Mouse (Mus musculus): ENCODE measurements at regions not wholly inside any gene's neighbourhood (a gene's known extent, or its start where the extent isn't known, plus 50 kb on each side); places are given as distances from the start of the nearest gene placed in this dataset.

GRCm38 (mm10) chr4:32165918-32166528 lies 72.6 kb upstream of the Bach2 start:
- Histone ChIP-seq H3K4me1 (ENCODE audit: control insufficient read depth, insufficient read depth, low read length) (no peaks in the 10 kb centered on the region), H3K9ac (replicated peaks; ENCODE audit: low read length) (no peak overlapping the region), H3K9me3 (replicated peaks; ENCODE audit: control insufficient read depth, low read length) (no peaks in the 10 kb centered on the region), H3K27ac (replicated peaks; ENCODE audit: low read depth, low read length) (no peak overlapping the region), H3K4me2 (ENCODE audit: low read depth, low read length) (no peak overlapping the region), H3K4me3 (ENCODE audit: low read depth, low read length) (no peak overlapping the region), H3K27me3 (ENCODE audit: control insufficient read depth, insufficient read depth, low read length) (no peaks in the 10 kb centered on the region), H3K36me3 (replicated peaks; ENCODE audit: control insufficient read depth, insufficient read depth, low read depth, low read length) (no peaks in the 10 kb centered on the region)
- DNase-seq (ENCODE audit: low spot score) = no peak
- WGBS = 54% methylated on average over 12 of the region's 12 CpGs
- no peak for ATAC-seq (replicated peaks; ENCODE audit: insufficient number of reproducible peaks, low FRiP score, low TSS enrichment, low read depth)

- no peaks in the 10 kb centered on the region for H3K36me3 ChIP-seq (replicated peaks; ENCODE audit: control insufficient read depth, insufficient read depth, low read depth, low read length)
- 78% methylated on average over 11 of the region's 11 CpGs for WGBS
- no peaks in the 10 kb centered on the region for H3K4me1 ChIP-seq (ENCODE audit: control insufficient read depth, insufficient read depth, low read length)
- H3K27me3 ChIP-seq (ENCODE audit: control insufficient read depth, insufficient read depth, low read length) = no peaks in the 10 kb centered on the region
- H3K9me3 ChIP-seq (replicated peaks; ENCODE audit: control insufficient read depth, low read length) = peaks cover under 1% of the 10 kb centered on the region; the same call in 1 of the 2 replicates
- H3K9ac ChIP-seq (replicated peaks; ENCODE audit: low read length) = no peak overlapping the region
- no peak for DNase-seq (ENCODE audit: low spot score)
- no peak overlapping the region for H3K4me2 ChIP-seq (ENCODE audit: low read depth, low read length)
- no peak overlapping the region for H3K27ac ChIP-seq (replicated peaks; ENCODE audit: low read depth, low read length)
- no peak for ATAC-seq (replicated peaks; ENCODE audit: insufficient number of reproducible peaks, low FRiP score, low TSS enrichment, low read depth)
- H3K4me3 ChIP-seq (ENCODE audit: low read depth, low read length) = no peak overlapping the region
Observed at GRCm38 (mm10) chr4:32167151-32167550, 71.5 kb upstream of the Bach2 start.

GRCm38 (mm10) chr4:32170106-32170459 lies 68.5 kb upstream of the Bach2 start:
- no peak overlapping the region for H3K9ac ChIP-seq (replicated peaks; ENCODE audit: low read length)
- H3K4me3 ChIP-seq (ENCODE audit: low read depth, low read length) = no peak overlapping the region
- H3K4me2 ChIP-seq (ENCODE audit: low read depth, low read length) = no peak overlapping the region
- ATAC-seq (replicated peaks; ENCODE audit: insufficient number of reproducible peaks, low FRiP score, low TSS enrichment, low read depth) (no peak), DNase-seq (ENCODE audit: low spot score) (no peak)
- H3K27me3 ChIP-seq (ENCODE audit: control insufficient read depth, insufficient read depth, low read length) = no peaks in the 10 kb centered on the region
- peaks cover 2% of the 10 kb centered on the region; the same call in 1 of the 2 replicates for H3K9me3 ChIP-seq (replicated peaks; ENCODE audit: control insufficient read depth, low read length)
- H3K4me1 ChIP-seq (ENCODE audit: control insufficient read depth, insufficient read depth, low read length) = 0 out of 2 replicates have a peak, but pooled peaks cover 4% of the 10 kb centered on the region
- H3K36me3 ChIP-seq (replicated peaks; ENCODE audit: control insufficient read depth, insufficient read depth, low read depth, low read length) = no peaks in the 10 kb centered on the region
- no peak overlapping the region for H3K27ac ChIP-seq (replicated peaks; ENCODE audit: low read depth, low read length)
- 57% methylated on average over 4 of the region's 4 CpGs for WGBS

- 61% methylated on average over 15 of the region's 15 CpGs for WGBS
- Histone ChIP-seq H3K4me1 (ENCODE audit: control insufficient read depth, insufficient read depth, low read length) (0 out of 2 replicates have a peak, but pooled peaks cover 4% of the 10 kb centered on the region), H3K9ac (replicated peaks; ENCODE audit: low read length) (no peak overlapping the region), H3K4me2 (ENCODE audit: low read depth, low read length) (no peak overlapping the region), H3K27ac (replicated peaks; ENCODE audit: low read depth, low read length) (no peak overlapping the region), H3K27me3 (ENCODE audit: control insufficient read depth, insufficient read depth, low read length) (no peaks in the 10 kb centered on the region), H3K36me3 (replicated peaks; ENCODE audit: control insufficient read depth, insufficient read depth, low read depth, low read length) (no peaks in the 10 kb centered on the region), H3K4me3 (ENCODE audit: low read depth, low read length) (no peak overlapping the region), H3K9me3 (replicated peaks; ENCODE audit: control insufficient read depth, low read length) (peaks cover 2% of the 10 kb centered on the region; the same call in 1 of the 2 replicates)
- DNase-seq (ENCODE audit: low spot score) (no peak), ATAC-seq (replicated peaks; ENCODE audit: insufficient number of reproducible peaks, low FRiP score, low TSS enrichment, low read depth) (no peak)
Observed at GRCm38 (mm10) chr4:32170460-32171192, 68.0 kb upstream of the Bach2 start.

- H3K9me3 ChIP-seq (replicated peaks; ENCODE audit: control insufficient read depth, low read length) = peaks cover 2% of the 10 kb centered on the region; the same call in 1 of the 2 replicates
- no peak overlapping the region for H3K9ac ChIP-seq (replicated peaks; ENCODE audit: low read length)
- no peak for DNase-seq (ENCODE audit: low spot score)
- whole genome bisulfite sequencing = 96% methylated on average over 6 of the region's 6 CpGs
- no peak overlapping the region for H3K4me2 ChIP-seq (ENCODE audit: low read depth, low read length)
- H3K4me1 ChIP-seq (ENCODE audit: control insufficient read depth, insufficient read depth, low read length) = 0 out of 2 replicates have a peak, but pooled peaks cover 4% of the 10 kb centered on the region
- H3K4me3 ChIP-seq (ENCODE audit: low read depth, low read length) = no peak overlapping the region
- ATAC-seq (replicated peaks; ENCODE audit: insufficient number of reproducible peaks, low FRiP score, low TSS enrichment, low read depth) = no peak
- H3K36me3 ChIP-seq (replicated peaks; ENCODE audit: control insufficient read depth, insufficient read depth, low read depth, low read length) = no peaks in the 10 kb centered on the region
- H3K27me3 ChIP-seq (ENCODE audit: control insufficient read depth, insufficient read depth, low read length) = no peaks in the 10 kb centered on the region
- no peak overlapping the region for H3K27ac ChIP-seq (replicated peaks; ENCODE audit: low read depth, low read length)
Observed at GRCm38 (mm10) chr4:32171291-32171690, 67.3 kb upstream of the Bach2 start.

- no peak overlapping the region for H3K9ac ChIP-seq (replicated peaks; ENCODE audit: low read length)
- H3K27me3 ChIP-seq (ENCODE audit: control insufficient read depth, insufficient read depth, low read length) = no peaks in the 10 kb centered on the region
- peaks cover 4% of the 10 kb centered on the region; the same call in 1 of the 2 replicates for H3K4me1 ChIP-seq (ENCODE audit: control insufficient read depth, insufficient read depth, low read length)
- no peaks in the 10 kb centered on the region for H3K36me3 ChIP-seq (replicated peaks; ENCODE audit: control insufficient read depth, insufficient read depth, low read depth, low read length)
- WGBS = 90% methylated on average over 4 of the region's 4 CpGs
- no peak overlapping the region for H3K27ac ChIP-seq (replicated peaks; ENCODE audit: low read depth, low read length)
- H3K9me3 ChIP-seq (replicated peaks; ENCODE audit: control insufficient read depth, low read length) = peaks cover 2% of the 10 kb centered on the region; the same call in 1 of the 2 replicates
- H3K4me3 ChIP-seq (ENCODE audit: low read depth, low read length) = no peak overlapping the region
- ATAC-seq (replicated peaks; ENCODE audit: insufficient number of reproducible peaks, low FRiP score, low TSS enrichment, low read depth) (no peak), DNase-seq (ENCODE audit: low spot score) (no peak)
- no peak overlapping the region for H3K4me2 ChIP-seq (ENCODE audit: low read depth, low read length)
Observed at GRCm38 (mm10) chr4:32172992-32173391, 65.6 kb upstream of the Bach2 start.

GRCm38 (mm10) chr4:32174771-32175170 lies 63.8 kb upstream of the Bach2 start:
- H3K27me3 ChIP-seq (ENCODE audit: control insufficient read depth, insufficient read depth, low read length) = no peaks in the 10 kb centered on the region
- ATAC-seq (replicated peaks; ENCODE audit: insufficient number of reproducible peaks, low FRiP score, low TSS enrichment, low read depth) = no peak
- peaks cover 2% of the 10 kb centered on the region; the same call in 1 of the 2 replicates for H3K9me3 ChIP-seq (replicated peaks; ENCODE audit: control insufficient read depth, low read length)
- H3K27ac ChIP-seq (replicated peaks; ENCODE audit: low read depth, low read length) = no peak overlapping the region
- no peaks in the 10 kb centered on the region for H3K36me3 ChIP-seq (replicated peaks; ENCODE audit: control insufficient read depth, insufficient read depth, low read depth, low read length)
- no peak overlapping the region for H3K4me2 ChIP-seq (ENCODE audit: low read depth, low read length)
- H3K9ac ChIP-seq (replicated peaks; ENCODE audit: low read length) = no peak overlapping the region
- peak; percentile 32 for DNase-seq (ENCODE audit: low spot score)
- H3K4me3 ChIP-seq (ENCODE audit: low read depth, low read length) = no peak overlapping the region
- WGBS = 39% methylated on average over 7 of the region's 7 CpGs
- peaks cover 4% of the 10 kb centered on the region; the same call in 1 of the 2 replicates for H3K4me1 ChIP-seq (ENCODE audit: control insufficient read depth, insufficient read depth, low read length)

DNA sequence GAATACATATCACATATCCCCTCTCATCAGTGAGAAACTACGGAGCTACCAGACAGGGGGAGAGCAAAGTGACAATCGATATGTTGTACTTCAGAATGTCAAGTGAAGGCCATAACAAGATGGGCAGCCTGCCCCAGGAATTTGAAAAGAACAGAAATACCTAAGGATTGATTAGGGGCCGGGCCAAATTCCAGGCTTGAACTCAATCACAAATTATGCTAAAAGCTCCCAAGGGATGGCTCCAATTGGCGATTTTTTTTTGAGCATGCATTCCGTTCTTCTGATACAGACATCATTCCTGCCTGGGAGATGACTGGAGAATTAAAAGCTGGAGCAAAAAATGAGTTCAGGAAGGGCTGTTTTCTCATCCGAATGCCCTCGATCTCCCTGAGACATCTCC lies 63.4 kb upstream of the Bach2 start:
- no peak overlapping the region for H3K27ac ChIP-seq (replicated peaks; ENCODE audit: low read depth, low read length)
- no peak overlapping the region for H3K4me2 ChIP-seq (ENCODE audit: low read depth, low read length)
- no peak overlapping the region for H3K4me3 ChIP-seq (ENCODE audit: low read depth, low read length)
- H3K27me3 ChIP-seq (ENCODE audit: control insufficient read depth, insufficient read depth, low read length) = no peaks in the 10 kb centered on the region
- WGBS = 43% methylated on average over 7 of the region's 7 CpGs
- H3K9me3 ChIP-seq (replicated peaks; ENCODE audit: control insufficient read depth, low read length) = peaks cover 2% of the 10 kb centered on the region; the same call in 1 of the 2 replicates
- H3K36me3 ChIP-seq (replicated peaks; ENCODE audit: control insufficient read depth, insufficient read depth, low read depth, low read length) = no peaks in the 10 kb centered on the region
- ATAC-seq (replicated peaks; ENCODE audit: insufficient number of reproducible peaks, low FRiP score, low TSS enrichment, low read depth) (no peak), DNase-seq (ENCODE audit: low spot score) (peak; percentile 61)
- H3K9ac ChIP-seq (replicated peaks; ENCODE audit: low read length) = no peak overlapping the region
- H3K4me1 ChIP-seq (ENCODE audit: control insufficient read depth, insufficient read depth, low read length) = peaks cover 4% of the 10 kb centered on the region; the same call in 1 of the 2 replicates
